Mouse (Mus musculus) kidney, postnatal 14 days (tissue): ENCODE data around the gene Nox4.

Experiments used
- DNase-seq: peaks from one replicate; pipeline ENCODE4 v3.0.0; 2022; ENCODE audit warnings: mixed read lengths

Gene Nox4

GRCm38 (mm10) chr7:87374322-87374721 is 128.4 kb downstream of the Nox4 start:
- no peak for DNase-seq

- no peak for DNase-seq
Measured at GRCm38 (mm10) chr7:87374935-87375334, 129.0 kb downstream of the Nox4 start.

- DNase-seq: no peak
Measured at GRCm38 (mm10) chr7:87397023-87397422, 151.1 kb downstream of the Nox4 start.

- peak; percentile 23 for DNase-seq
Measured at GRCm38 (mm10) chr7:87411373-87411772, 165.5 kb downstream of the Nox4 start.

GRCm38 (mm10) chr7:87413271-87413670 is 167.4 kb downstream of the Nox4 start:
- DNase-seq: no peak
